Mouse (Mus musculus) neural tube, embryonic 14.5 days (tissue): ENCODE measurements at regions not wholly inside any gene's neighbourhood (a gene's known extent, or its start where the extent isn't known, plus 50 kb on each side); places are given as distances from the start of the nearest gene placed in this dataset.

Source experiments
- ATAC-seq: fragments of 200-750 bp; cut with Nextera tagmentation; 2 replicates; pipeline ENCODE4 v1.8.0; 2017; ENCODE audit warnings: low read depth, mild to moderate bottlenecking, moderate TSS enrichment, moderate library complexity
- H3K27ac ChIP-seq: fragments of 300-500 bp; sonication (generic); 2 replicates; pipeline ENCODE4 v1.5.1; 2014; ENCODE audit warnings: low read depth, mild to moderate bottlenecking, control low read depth, low read length, moderate library complexity, mixed read lengths
- H3K27me3 ChIP-seq: fragments of 300-500 bp; sonication (generic); 2 replicates; pipeline ENCODE4 v1.6.1; 2014; ENCODE audit warnings: low read length; ENCODE audit not compliant: control insufficient read depth, insufficient read depth
- H3K36me3 ChIP-seq: fragments of 300-500 bp; sonication (generic); 2 replicates; pipeline ENCODE4 v1.6.1; 2014; ENCODE audit warnings: low read length, mixed read lengths; ENCODE audit not compliant: control insufficient read depth, insufficient read depth
- H3K4me1 ChIP-seq: fragments of 300-500 bp; sonication (generic); 2 replicates; pipeline ENCODE4 v1.6.1; 2014; ENCODE audit warnings: low read length; ENCODE audit not compliant: control insufficient read depth, insufficient read depth
- H3K4me2 ChIP-seq: fragments of 300-500 bp; sonication (generic); 2 replicates; pipeline ENCODE4 v1.6.1; 2014; ENCODE audit warnings: mild to moderate bottlenecking, low read depth, low read length, control low read depth
- H3K4me3 ChIP-seq: fragments of 300-500 bp; sonication (generic); 2 replicates; pipeline ENCODE4 v1.5.1; 2014; ENCODE audit warnings: low read depth, low read length, control low read depth, mixed read lengths
- H3K9ac ChIP-seq: fragments of 300-500 bp; sonication (generic); replicated peaks from 2 replicates; pipeline ENCODE4 v1.6.1; 2014; ENCODE audit warnings: low read depth, mild to moderate bottlenecking, control low read depth, low read length, mixed read lengths
- H3K9me3 ChIP-seq: fragments of 300-500 bp; sonication (generic); 2 replicates; pipeline ENCODE4 v1.6.1; 2016; ENCODE audit warnings: low read length; ENCODE audit not compliant: control insufficient read depth
- WGBS: fragments of 180-500 bp; shearing (Covaris S2); extraction: QIAGEN DNeasy Blood & Tissue Kit; methylation state at CpG from one replicate; pipeline ENCODE4 v1.1.7; 2014; 5-methylcytosine and 5-hydroxymethylcytosine counted together

GRCm38 (mm10) chr10:98648710-98649245 is 265.4 kb upstream of the Atp2b1 start:
- Histone ChIP-seq H3K4me3 (no peak overlapping the region), H3K27me3 (no peaks in the 10 kb centered on the region), H3K9me3 (no peaks in the 10 kb centered on the region), H3K4me2 (no peak overlapping the region), H3K27ac (no peak overlapping the region), H3K36me3 (no peaks in the 10 kb centered on the region), H3K9ac (no peak overlapping the region), H3K4me1 (no peaks in the 10 kb centered on the region)
- WGBS = 93% methylated on average over 7 of the region's 7 CpGs
- ATAC-seq = no peak

DNA sequence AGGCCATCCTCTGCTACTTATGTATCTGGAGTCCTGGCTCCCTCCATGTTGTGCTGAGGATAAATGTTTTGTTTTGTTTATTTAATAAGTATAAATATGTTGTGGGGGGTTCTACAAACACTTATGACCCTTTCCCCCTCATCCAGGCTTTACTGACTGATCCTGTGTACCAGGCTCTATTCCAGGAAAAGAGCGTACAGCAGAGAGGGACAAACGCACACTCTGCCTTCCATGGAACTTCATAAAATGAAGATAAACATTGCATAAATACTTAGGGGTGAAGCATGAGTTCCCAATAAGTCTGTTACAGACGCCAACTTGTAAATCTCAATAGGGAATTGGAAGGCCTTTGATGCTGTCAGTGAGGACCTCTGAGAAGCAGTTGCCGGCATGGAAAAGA is 263.7 kb upstream of the Atp2b1 start:
- Histone ChIP-seq H3K4me2 (no peak overlapping the region), H3K36me3 (no peaks in the 10 kb centered on the region), H3K9ac (no peak overlapping the region), H3K27me3 (no peaks in the 10 kb centered on the region), H3K4me3 (no peak overlapping the region), H3K4me1 (no peaks in the 10 kb centered on the region), H3K9me3 (no peaks in the 10 kb centered on the region), H3K27ac (no peak overlapping the region)
- 94% methylated on average over 4 of the region's 4 CpGs for WGBS
- no peak for ATAC-seq

GRCm38 (mm10) chr10:98651127-98651526 is 263.1 kb upstream of the Atp2b1 start:
- no peak for ATAC-seq
- H3K27me3 ChIP-seq = no peaks in the 10 kb centered on the region
- no peak overlapping the region for H3K27ac ChIP-seq
- 86% methylated on average over 6 of the region's 6 CpGs for WGBS
- no peak overlapping the region for H3K4me3 ChIP-seq
- no peak overlapping the region for H3K9ac ChIP-seq
- H3K9me3 ChIP-seq = no peaks in the 10 kb centered on the region
- H3K4me2 ChIP-seq = no peak overlapping the region
- H3K4me1 ChIP-seq = no peaks in the 10 kb centered on the region
- no peaks in the 10 kb centered on the region for H3K36me3 ChIP-seq

DNA sequence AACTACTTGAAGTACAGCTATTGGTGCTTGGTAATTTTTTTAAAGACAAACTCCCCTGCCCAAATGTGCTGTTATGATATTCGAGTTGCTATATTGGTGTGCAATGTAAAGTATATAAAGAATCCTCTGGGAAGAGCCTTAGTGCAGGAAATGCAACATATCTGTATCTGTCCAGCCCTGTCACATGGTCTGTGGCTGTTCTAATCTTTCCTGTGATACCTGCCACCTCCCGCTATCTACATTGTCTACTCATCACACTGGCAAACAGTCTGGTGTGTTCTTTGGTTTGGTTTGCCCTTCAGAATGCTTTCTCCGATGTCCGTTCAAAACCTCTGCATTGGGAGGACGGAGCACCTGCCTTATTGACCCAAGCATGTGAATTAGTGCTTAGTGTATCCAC is 262.6 kb upstream of the Atp2b1 start:
- Histone ChIP-seq H3K36me3 (no peaks in the 10 kb centered on the region), H3K9me3 (no peaks in the 10 kb centered on the region), H3K4me3 (no peak overlapping the region), H3K9ac (no peak overlapping the region), H3K27ac (no peak overlapping the region), H3K4me1 (no peaks in the 10 kb centered on the region), H3K27me3 (no peaks in the 10 kb centered on the region), H3K4me2 (no peak overlapping the region)
- ATAC-seq = no peak
- 92% methylated on average over 5 of the region's 5 CpGs for WGBS

- no peak overlapping the region for H3K4me3 ChIP-seq
- ATAC-seq = no peak
- H3K4me2 ChIP-seq = no peak overlapping the region
- no peaks in the 10 kb centered on the region for H3K4me1 ChIP-seq
- H3K36me3 ChIP-seq = no peaks in the 10 kb centered on the region
- no peak overlapping the region for H3K27ac ChIP-seq
- no peaks in the 10 kb centered on the region for H3K27me3 ChIP-seq
- H3K9ac ChIP-seq = no peak overlapping the region
- 94% methylated on average over 2 of the region's 2 CpGs for WGBS
- H3K9me3 ChIP-seq = no peaks in the 10 kb centered on the region
These were observed 262.1 kb upstream of the Atp2b1 start for GRCm38 (mm10) chr10:98652084-98652483.

DNA sequence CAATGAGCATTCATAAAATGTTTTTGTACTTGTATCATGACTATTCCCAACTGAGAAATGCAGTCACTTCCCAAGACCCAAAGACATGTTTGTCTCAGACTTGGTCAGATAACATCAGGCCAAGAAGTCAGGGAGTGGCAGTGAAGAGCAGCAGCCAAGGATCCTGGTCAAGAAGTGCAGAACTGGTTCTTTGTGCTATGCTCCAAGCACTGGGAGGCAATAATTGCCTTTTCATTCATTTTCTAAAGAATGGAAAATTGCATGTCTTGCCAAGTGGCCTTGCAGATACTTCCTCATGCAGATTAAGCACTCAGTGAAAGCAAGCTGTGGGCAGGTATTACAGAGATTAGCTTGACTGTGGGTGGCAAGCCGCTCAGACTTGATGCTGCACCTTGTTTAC is 253.5 kb upstream of the Atp2b1 start:
- H3K4me1 ChIP-seq = no peaks in the 10 kb centered on the region
- no peak overlapping the region for H3K27ac ChIP-seq
- H3K9ac ChIP-seq = no peak overlapping the region
- no peak overlapping the region for H3K4me3 ChIP-seq
- WGBS = 61% methylated on average over 1 of the region's 1 CpGs
- H3K27me3 ChIP-seq = no peaks in the 10 kb centered on the region
- no peak for ATAC-seq
- H3K4me2 ChIP-seq = no peak overlapping the region
- no peaks in the 10 kb centered on the region for H3K36me3 ChIP-seq
- no peaks in the 10 kb centered on the region for H3K9me3 ChIP-seq

GRCm38 (mm10) chr10:98665936-98666505 is 248.2 kb upstream of the Atp2b1 start:
- Histone ChIP-seq H3K4me2 (no peak overlapping the region), H3K4me3 (no peak overlapping the region), H3K27me3 (no peaks in the 10 kb centered on the region), H3K27ac (no peak overlapping the region), H3K9me3 (no peaks in the 10 kb centered on the region), H3K36me3 (no peaks in the 10 kb centered on the region), H3K9ac (no peak overlapping the region), H3K4me1 (no peaks in the 10 kb centered on the region)
- 94% methylated on average over 3 of the region's 3 CpGs for WGBS
- ATAC-seq = no peak

- no peak overlapping the region for H3K27ac ChIP-seq
- H3K36me3 ChIP-seq = no peaks in the 10 kb centered on the region
- no peak overlapping the region for H3K4me2 ChIP-seq
- H3K9ac ChIP-seq = no peak overlapping the region
- no peaks in the 10 kb centered on the region for H3K4me1 ChIP-seq
- no peak overlapping the region for H3K4me3 ChIP-seq
- ATAC-seq = no peak
- H3K9me3 ChIP-seq = no peaks in the 10 kb centered on the region
- H3K27me3 ChIP-seq = no peaks in the 10 kb centered on the region
- WGBS = 79% methylated on average over 1 of the region's 1 CpGs
These were observed 246.5 kb upstream of the Atp2b1 start for GRCm38 (mm10) chr10:98667728-98668127.

- Histone ChIP-seq H3K4me2 (no peak overlapping the region), H3K4me1 (no peaks in the 10 kb centered on the region), H3K4me3 (no peak overlapping the region), H3K27ac (no peak overlapping the region), H3K27me3 (no peaks in the 10 kb centered on the region), H3K9ac (no peak overlapping the region), H3K9me3 (no peaks in the 10 kb centered on the region), H3K36me3 (no peaks in the 10 kb centered on the region)
- 83% methylated on average over 1 of the region's 1 CpGs for WGBS
- ATAC-seq = no peak
These were observed 240.1 kb upstream of the Atp2b1 start for GRCm38 (mm10) chr10:98674131-98674530.
